Mouse (Mus musculus): Measurements from ENCODE around the gene Gabrr3.

GRCm38 (mm10) chr16:59449092-59449491 is 42.0 kb downstream of the Gabrr3 start:
- no peak for TF ChIP-seq CTCF (IDR thresholded peaks at IDR 0.05; ENCODE audit: low read depth)
- TF ChIP-seq EP300 (IDR thresholded peaks at IDR 0.05; ENCODE audit: low read depth) = no peak

Data from heart, postnatal 0 days (tissue).